Mouse (Mus musculus) T-helper 1 cell (primary cell): Measurements from ENCODE around the gene Ublcp1.

Experiments used
- in situ Hi-C: fragments of 300-600 bp; cut with MboI, MseI; formaldehyde crosslinking; loops from one replicate; pipeline ENCODE4 v1.15.1; 2025; ENCODE audit warnings: high pct_unique_total_duplicates

Ublcp1 gene

GRCm38 (mm10) chr11:44423261-44423660, 47.0 kb downstream of the Ublcp1 start:
- in situ Hi-C loops = no loop called here

DNA sequence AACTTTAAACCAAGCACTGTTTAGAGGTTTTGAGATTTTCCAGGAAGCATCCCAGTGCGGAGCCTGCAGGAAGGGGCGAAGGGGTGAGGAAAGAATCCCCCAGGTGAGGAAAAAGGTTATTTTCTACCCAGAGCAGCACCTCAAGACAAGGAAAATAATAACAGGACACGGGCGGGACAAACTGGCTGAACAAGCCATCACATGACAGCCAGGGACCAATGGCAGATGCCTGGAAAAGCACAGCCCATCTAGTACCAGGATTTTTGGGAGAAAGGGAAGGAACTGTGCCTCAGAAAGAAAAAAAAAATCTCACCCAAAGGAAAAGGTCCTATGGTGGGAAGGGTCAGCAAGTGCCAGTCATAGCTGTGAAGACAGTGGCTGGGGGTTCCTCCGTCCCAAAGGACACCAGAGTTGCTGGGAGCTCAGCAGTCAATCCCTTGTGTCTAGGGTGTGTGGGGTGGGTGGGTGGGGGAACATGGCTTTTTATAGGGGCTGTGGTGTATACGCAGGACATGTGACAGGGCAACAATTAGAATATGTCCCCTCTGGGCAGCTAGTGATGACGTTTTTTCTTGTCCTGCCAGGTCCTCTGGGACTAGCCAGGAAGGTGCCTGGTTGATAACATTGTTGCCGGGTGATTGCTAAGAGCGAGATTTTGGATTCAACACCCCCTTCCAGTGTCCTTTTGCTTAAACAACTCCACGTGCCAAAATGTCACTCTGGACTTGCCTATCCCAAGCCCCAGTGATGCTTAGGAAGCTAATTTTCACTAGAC, 47.8 kb downstream of the Ublcp1 start:
- in situ Hi-C loops = no loop called here

- in situ Hi-C loops = no loop called here
Observed at GRCm38 (mm10) chr11:44417403-44417802, 52.9 kb downstream of the Ublcp1 start.

GRCm38 (mm10) chr11:44414605-44415004, 55.7 kb downstream of the Ublcp1 start:
- in situ Hi-C loops = no loop called here

GRCm38 (mm10) chr11:44413371-44413770, 56.9 kb downstream of the Ublcp1 start:
- in situ Hi-C loops = no loop called here

GRCm38 (mm10) chr11:44412276-44412675, 58.0 kb downstream of the Ublcp1 start:
- in situ Hi-C loops = no loop called here

DNA sequence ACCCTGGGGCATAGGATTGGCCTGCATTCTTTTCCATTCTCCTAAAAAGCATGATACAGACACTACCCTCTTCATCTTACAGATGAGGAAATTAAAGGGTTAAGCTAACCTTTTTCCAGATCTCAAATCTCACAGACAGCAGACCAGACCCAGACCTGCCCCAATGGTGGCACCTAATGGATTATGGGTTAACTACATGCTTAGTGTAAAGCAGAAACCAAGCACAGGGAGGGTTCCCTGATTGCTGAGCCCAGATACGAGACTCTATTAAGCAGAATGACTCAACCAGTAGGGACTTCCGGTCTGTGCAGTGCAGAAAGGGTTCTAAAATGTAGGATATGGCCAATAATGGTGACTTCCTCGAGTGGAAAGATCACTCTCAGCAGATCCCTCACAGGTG, 59.9 kb downstream of the Ublcp1 start:
- in situ Hi-C loops = no loop called here

DNA sequence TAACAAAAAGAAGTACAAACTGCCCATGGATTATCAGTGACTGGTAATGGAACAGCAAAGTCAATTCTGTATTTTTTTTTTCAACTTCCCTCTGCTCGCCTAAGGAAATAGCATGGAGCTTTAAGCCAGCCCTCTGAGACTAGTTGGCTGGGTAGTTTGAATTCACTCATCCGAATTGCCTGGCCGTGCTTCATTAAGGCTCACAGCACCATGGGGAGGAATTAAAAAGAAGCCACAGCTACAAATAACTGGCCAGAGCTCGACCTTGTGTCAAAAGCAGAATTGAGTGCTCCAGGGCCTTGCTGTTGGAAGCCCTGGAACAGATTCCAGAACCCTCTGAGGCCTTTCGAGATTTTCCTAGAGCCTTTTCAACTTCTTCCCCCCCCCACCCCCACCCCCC, 61.7 kb downstream of the Ublcp1 start:
- in situ Hi-C loops = no loop called here

GRCm38 (mm10) chr11:44406457-44406856, 63.8 kb downstream of the Ublcp1 start:
- in situ Hi-C loops = no loop called here

GRCm38 (mm10) chr11:44405961-44406360, 64.3 kb downstream of the Ublcp1 start:
- in situ Hi-C loops = no loop called here

- in situ Hi-C loops = no loop called here
Observed at GRCm38 (mm10) chr11:44405113-44405512, 65.2 kb downstream of the Ublcp1 start.
